Comparison of ENCODE assay signal across 9 mouse cellular contexts in genomic region chr11:112839721-112840494, GRCm38 (mm10). TPM values are rescaled to one million over a fixed set of nuclear protein-coding genes. Genes with fewer than 3 reads are reported as not detected.
DNase-seq lines count a peak whose midpoint lies in the region; ATAC-seq lines count a peak whose summit lies in the region.
"Had no signal": no experiment of that assay in that cellular context is flagged by ENCODE, and none has a peak within 500 bp of the region (broad histone marks: within the 10 kb centered on the region; RNA-seq: fewer than 3 reads in every experiment).

No protein-coding gene starts in this region.

- H3K27ac ChIP-seq in limb, embryonic 12.5 days = no peak overlapping the region

- no peaks in the 10 kb centered on the region for H3K9me3 ChIP-seq in limb, embryonic 12.5 days

- H3K4me1 ChIP-seq in limb, embryonic 12.5 days (replicated peaks) = peaks cover 13% of the 10 kb centered on the region

- no peak overlapping the region for H3K4me3 ChIP-seq in limb, embryonic 12.5 days (replicated peaks)

- no peak overlapping the region for H3K9ac ChIP-seq in limb, embryonic 12.5 days (replicated peaks)

- no peaks in the 10 kb centered on the region for H3K36me3 ChIP-seq in limb, embryonic 12.5 days

- peak overlapping the region; percentile 43 for H3K4me2 ChIP-seq in limb, embryonic 12.5 days

- intact Hi-C loops in left cerebral cortex, postnatal 14 days (cut with DNase I) = no loop called here

- WGBS in limb, embryonic 12.5 days = 23% methylated on average over 10 of the region's 10 CpGs

- H3K27me3 ChIP-seq in limb, embryonic 12.5 days = no peaks in the 10 kb centered on the region; the same call in 1 of the 2 replicates

- ATAC-seq in limb, embryonic 12.5 days (ENCODE audit: insufficient number of reproducible peaks, insufficient read depth, low FRiP score, low TSS enrichment, low read depth) = no peak
- ATAC-seq in megakaryocyte-erythroid progenitor cell, adult 5-6 weeks (replicated peaks; ENCODE audit: low FRiP score, low TSS enrichment, poor library complexity, severe bottlenecking) = no peak

- DNase-seq in embryo, embryonic 11 days = peak; percentile 29
- no peak for DNase-seq in embryo, embryonic 10 days (ENCODE audit: low spot score)
- DNase-seq in retina, postnatal 1 day = peak; percentile 36
- DNase-seq in retina, embryonic 14.5 days (ENCODE audit: low spot score) = no peak
- DNase-seq in left cerebral cortex, postnatal 14 days (ENCODE audit: low spot score in 2 of 2) = no peak
- DNase-seq in adrenal gland, postnatal 10 days = no peak
- DNase-seq: cerebellum, adult 11 months had no signal

RNA-seq across cellular contexts. Expression of gene Sox9, which starts 57.9 kb away (rescaled TPM):
- 245 and 252 TPM in 2 replicates for polyA plus RNA-seq in limb, embryonic 12.5 days (2016; fragmentation: Nextera tagmentation; extraction: Ambion mirVana)
- not detected in 2 replicates for total RNA-seq in megakaryocyte-erythroid progenitor cell, adult 5-6 weeks (2014; fragmentation: Nextera tagmentation)
- total RNA-seq in megakaryocyte-erythroid progenitor cell, adult 5-6 weeks (2017) = not detected in 2 replicates
- total RNA-seq in left cerebral cortex, postnatal 14 days (2021) = 10 to 100 TPM; 13.4 to 24.1 TPM
- 1 to 10 TPM; 1.7 to 1.8 TPM for total RNA-seq in adrenal gland, postnatal 10 days (2021)

Comparison
In these comparisons a context has a peak if more than half of its experiments do, and no peak if none do; other contexts are left out.
1. DNase-seq: peak in embryo, embryonic 11 days (single experiment) and retina, postnatal 1 day (single experiment); none in embryo, embryonic 10 days (single experiment), retina, embryonic 14.5 days (single experiment), left cerebral cortex, postnatal 14 days (0 of 2) and adrenal gland, postnatal 10 days (single experiment).
2. RNA of gene Sox9, which starts 57.9 kb away (total RNA-seq): 13.4 to 24.1 TPM in left cerebral cortex, postnatal 14 days; 1.7 to 1.8 TPM in adrenal gland, postnatal 10 days and not detected in megakaryocyte-erythroid progenitor cell, adult 5-6 weeks; every median in the first group is over 4 times any median in the second.